Mouse (Mus musculus) liver, embryonic 12.5 days (tissue): ENCODE results near the gene Tle2. TPM values are rescaled to one million over a fixed set of nuclear protein-coding genes. Genes with fewer than 3 reads are reported as not detected.

ENCODE experiments used
- ATAC-seq: fragments of 200-750 bp; cut with Nextera tagmentation; 2 replicates; pipeline ENCODE4 v1.8.0; 2017; ENCODE audit warnings: moderate number of reproducible peaks, mild to moderate bottlenecking, moderate library complexity
- H3K27ac ChIP-seq: fragments of 300-500 bp; sonication (generic); 2 replicates; pipeline ENCODE4 v1.5.1; 2016; ENCODE audit warnings: mild to moderate bottlenecking
- H3K27me3 ChIP-seq: fragments of 300-500 bp; sonication (generic); replicated peaks from 2 replicates; pipeline ENCODE4 v1.6.1; 2016; ENCODE audit warnings: mild to moderate bottlenecking, moderate library complexity
- H3K36me3 ChIP-seq: fragments of 300-500 bp; sonication (generic); 2 replicates; pipeline ENCODE4 v1.6.1; 2016; ENCODE audit warnings: mild to moderate bottlenecking, moderate library complexity
- H3K4me1 ChIP-seq: fragments of 300-500 bp; sonication (generic); 2 replicates; pipeline ENCODE4 v1.6.1; 2016
- H3K4me2 ChIP-seq: fragments of 300-500 bp; sonication (generic); 2 replicates; pipeline ENCODE4 v1.6.1; 2016; ENCODE audit warnings: mild to moderate bottlenecking, moderate library complexity
- H3K4me3 ChIP-seq: fragments of 300-500 bp; sonication (generic); 2 replicates; pipeline ENCODE4 v1.5.1; 2016; ENCODE audit warnings: mild to moderate bottlenecking, moderate library complexity
- H3K9ac ChIP-seq: fragments of 300-500 bp; sonication (generic); 2 replicates; pipeline ENCODE4 v1.6.1; 2016; ENCODE audit warnings: mild to moderate bottlenecking, moderate library complexity
- H3K9me3 ChIP-seq: fragments of 300-500 bp; sonication (generic); replicated peaks from 2 replicates; pipeline ENCODE4 v1.6.1; 2016; ENCODE audit warnings: mild to moderate bottlenecking, moderate library complexity
- WGBS: fragments of 180-500 bp; shearing (Covaris S2); methylation state at CpG from one replicate; pipeline ENCODE4 v1.1.7; 2016; ENCODE audit not compliant: insufficient replicate concordance; 5-methylcytosine and 5-hydroxymethylcytosine counted together
- polyA plus RNA-seq: library from polyadenylated mRNA; unstranded; fragments of >200 nt; fragmentation: Nextera tagmentation; extraction: Ambion mirVana; gene quantifications from 2 replicates; pipeline ENCODE4 v1.2.1, GENCODE M21; 2016

Gene Tle2
- polyA plus RNA-seq, 1 experiment from 2014 or later: 4.8 TPM

- Histone ChIP-seq H3K9ac (peak within 1 kb of the TSS; percentile 89), H3K36me3 (peaks cover 27% of the 10 kb centered on the region), H3K9me3 (no peaks in the 10 kb centered on the region), H3K4me1 (peaks cover 55% of the 10 kb centered on the region), H3K4me2 (peak within 1 kb of the TSS; percentile 93), H3K27me3 (no peaks in the 10 kb centered on the region), H3K4me3 (peak within 1 kb of the TSS; percentile 78), H3K27ac (peak within 1 kb of the TSS; percentile 83)
- ATAC-seq: peak; percentile 66
- WGBS: 1% methylated on average over 21 of the region's 53 CpGs
These were observed 15.2 kb upstream of the Tle2 start, which contains the start of gene Aes for GRCm38 (mm10) chr10:81559163-81559626. TSS of gene Aes (plus strand) at chr10:81559488.

GRCm38 (mm10) chr10:81559627-81560539 lies 14.5 kb upstream of the Tle2 start:
- Histone ChIP-seq H3K4me3 (peak overlapping the region; percentile 78), H3K27me3 (no peaks in the 10 kb centered on the region), H3K4me2 (peak overlapping the region; percentile 93), H3K9me3 (no peaks in the 10 kb centered on the region), H3K9ac (peak overlapping the region; percentile 89), H3K27ac (peak overlapping the region; percentile 83), H3K36me3 (peaks cover 34% of the 10 kb centered on the region), H3K4me1 (peaks cover 61% of the 10 kb centered on the region)
- 3% methylated on average over 34 of the region's 36 CpGs for WGBS
- peak; percentile 39 for ATAC-seq

- peaks cover 44% of the 10 kb centered on the region for H3K36me3 ChIP-seq
- H3K4me2 ChIP-seq: peak overlapping the region; percentile 93
- peak; percentile 6; the same call in 1 of the 2 replicates for ATAC-seq
- H3K4me3 ChIP-seq: peak overlapping the region; percentile 78
- 6% methylated on average over 16 of the region's 16 CpGs for WGBS
- H3K9me3 ChIP-seq: no peaks in the 10 kb centered on the region
- peak overlapping the region; percentile 83 for H3K27ac ChIP-seq
- peak overlapping the region; percentile 89 for H3K9ac ChIP-seq
- peaks cover 69% of the 10 kb centered on the region for H3K4me1 ChIP-seq
- H3K27me3 ChIP-seq: no peaks in the 10 kb centered on the region
These were observed 13.5 kb upstream of the Tle2 start for GRCm38 (mm10) chr10:81560719-81561459.

DNA sequence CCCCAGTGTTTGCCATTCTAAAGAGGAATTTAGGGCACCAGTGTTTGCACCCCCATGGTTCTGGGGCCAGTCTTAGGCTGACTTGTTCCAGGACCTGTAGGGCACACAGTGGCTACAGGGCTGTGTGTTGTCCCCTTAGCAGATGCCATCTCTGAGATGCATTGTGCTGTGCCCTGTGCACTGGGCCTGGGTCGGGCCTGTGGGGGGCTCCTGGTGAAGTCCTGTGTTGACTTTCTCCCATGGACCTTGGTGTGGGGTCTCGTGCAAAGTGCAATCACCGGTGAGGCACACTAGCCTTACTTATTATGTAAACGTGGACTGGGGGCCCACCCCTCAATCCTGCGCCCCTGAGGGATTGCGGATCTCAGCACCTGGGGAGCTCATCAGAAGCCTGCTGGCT lies 11.9 kb upstream of the Tle2 start:
- WGBS: 62% methylated on average over 6 of the region's 6 CpGs
- Histone ChIP-seq H3K27me3 (no peaks in the 10 kb centered on the region; the same call in 1 of the 2 replicates), H3K9me3 (no peaks in the 10 kb centered on the region), H3K4me2 (peak overlapping the region; percentile 12; the same call in 1 of the 2 replicates), H3K4me3 (no peak overlapping the region), H3K9ac (no peak overlapping the region; the same call in 1 of the 2 replicates), H3K4me1 (peaks cover 69% of the 10 kb centered on the region), H3K27ac (peak overlapping the region; percentile 28; the same call in 1 of the 2 replicates), H3K36me3 (peaks cover 50% of the 10 kb centered on the region)
- ATAC-seq: no peak

- 26% methylated on average over 6 of the region's 6 CpGs for WGBS
- Histone ChIP-seq H3K9me3 (no peaks in the 10 kb centered on the region), H3K4me3 (0 out of 2 replicates have a peak overlapping the region, but pooled peaks have one; percentile 14), H3K9ac (peak overlapping the region; percentile 24; the same call in 1 of the 2 replicates), H3K36me3 (peaks cover 50% of the 10 kb centered on the region), H3K27ac (peak overlapping the region; percentile 37; the same call in 1 of the 2 replicates), H3K4me2 (peak overlapping the region; percentile 43), H3K27me3 (peaks cover 2% of the 10 kb centered on the region; the same call in 1 of the 2 replicates), H3K4me1 (peaks cover 77% of the 10 kb centered on the region)
- ATAC-seq: no peak
These were observed 10.9 kb upstream of the Tle2 start for GRCm38 (mm10) chr10:81563481-81563880.

DNA sequence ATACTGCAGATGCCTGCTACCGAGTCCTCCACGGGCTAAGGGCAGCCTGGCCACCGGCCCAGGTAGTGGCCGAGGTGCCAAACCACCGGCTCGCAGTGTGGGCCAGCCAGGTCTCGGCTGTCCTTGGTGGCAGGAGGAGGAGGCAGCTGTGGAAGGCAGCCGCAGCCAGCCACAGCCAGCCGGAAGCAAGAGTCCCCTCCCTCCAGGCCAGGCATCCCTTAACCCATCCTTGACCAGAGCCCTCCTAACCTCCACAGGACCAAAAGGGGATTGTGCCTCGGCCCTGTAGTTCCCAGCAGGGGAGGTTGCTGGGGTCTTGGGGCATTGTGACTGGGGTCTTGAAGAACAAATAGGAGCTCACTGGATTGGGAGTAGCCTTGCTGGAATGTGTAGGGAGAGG lies 10.1 kb upstream of the Tle2 start:
- Histone ChIP-seq H3K27ac (peak overlapping the region; percentile 37), H3K4me3 (peak overlapping the region; percentile 14; the same call in 1 of the 2 replicates), H3K4me2 (peak overlapping the region; percentile 43), H3K9me3 (no peaks in the 10 kb centered on the region), H3K36me3 (peaks cover 50% of the 10 kb centered on the region), H3K27me3 (peaks cover 9% of the 10 kb centered on the region), H3K9ac (peak overlapping the region; percentile 24; the same call in 1 of the 2 replicates), H3K4me1 (peaks cover 78% of the 10 kb centered on the region)
- WGBS: 27% methylated on average over 10 of the region's 10 CpGs
- no peak for ATAC-seq

- peaks cover 14% of the 10 kb centered on the region for H3K27me3 ChIP-seq
- H3K4me1 ChIP-seq: peaks cover 79% of the 10 kb centered on the region
- ATAC-seq: no peak
- no peak overlapping the region for H3K9ac ChIP-seq
- H3K9me3 ChIP-seq: no peaks in the 10 kb centered on the region
- WGBS: 35% methylated on average over 10 of the region's 10 CpGs
- no peak overlapping the region for H3K4me2 ChIP-seq
- peak overlapping the region; percentile 37; the same call in 1 of the 2 replicates for H3K27ac ChIP-seq
- peaks cover 50% of the 10 kb centered on the region for H3K36me3 ChIP-seq
- H3K4me3 ChIP-seq: no peak overlapping the region
These were observed 9.6 kb upstream of the Tle2 start for GRCm38 (mm10) chr10:81564734-81565133.

- no peak for ATAC-seq
- H3K4me3 ChIP-seq: no peak overlapping the region
- no peak overlapping the region for H3K4me2 ChIP-seq
- H3K36me3 ChIP-seq: peaks cover 50% of the 10 kb centered on the region
- no peak overlapping the region for H3K9ac ChIP-seq
- no peaks in the 10 kb centered on the region for H3K9me3 ChIP-seq
- 67% methylated on average over 20 of the region's 20 CpGs for WGBS
- 0 out of 2 replicates have a peak overlapping the region, but pooled peaks have one; percentile 3 for H3K27ac ChIP-seq
- H3K27me3 ChIP-seq: peaks cover 22% of the 10 kb centered on the region
- peaks cover 78% of the 10 kb centered on the region for H3K4me1 ChIP-seq
These were observed 8.8 kb upstream of the Tle2 start for GRCm38 (mm10) chr10:81565257-81566228.

GRCm38 (mm10) chr10:81568381-81569191 lies 5.8 kb upstream of the Tle2 start:
- no peak overlapping the region for H3K4me3 ChIP-seq
- ATAC-seq: no peak
- 28% methylated on average over 16 of the region's 16 CpGs for WGBS
- no peak overlapping the region for H3K9ac ChIP-seq
- H3K9me3 ChIP-seq: no peaks in the 10 kb centered on the region
- H3K4me2 ChIP-seq: peak overlapping the region; percentile 8; the same call in 1 of the 2 replicates
- peaks cover 71% of the 10 kb centered on the region for H3K4me1 ChIP-seq
- peaks cover 34% of the 10 kb centered on the region for H3K27me3 ChIP-seq
- H3K27ac ChIP-seq: peak overlapping the region; percentile 46; the same call in 1 of the 2 replicates
- H3K36me3 ChIP-seq: peaks cover 29% of the 10 kb centered on the region
